In genomic region chr10:45144038-45144817, GRCm38 (mm10) we compare ENCODE assay signal across 16 mouse cellular contexts. TPM values are rescaled to one million over a fixed set of nuclear protein-coding genes. Genes with fewer than 3 reads are reported as not detected.
"Had no signal": no experiment of that assay in that cellular context is flagged by ENCODE, and none has a peak within 500 bp of the region (broad histone marks: within the 10 kb centered on the region; RNA-seq: fewer than 3 reads in every experiment).

No protein-coding gene starts in this region.

- H3K9me3 ChIP-seq: limb, embryonic 15.5 days; liver, embryonic 12.5 days; midbrain, embryonic 10.5 days; neural tube, embryonic 15.5 days had no signal

- ATAC-seq: liver, embryonic 12.5 days had no signal

- H3K27ac ChIP-seq: limb, embryonic 15.5 days; liver, embryonic 12.5 days; midbrain, embryonic 10.5 days; neural tube, embryonic 15.5 days had no signal

- DNase-seq: kidney, postnatal 25 days; layer of hippocampus, adult 9-11 months; layer of hippocampus, postnatal 36 days; lung, embryonic 14.5 days; lung, postnatal 10 days; lung, postnatal 4 days; midbrain, embryonic 14.5 days; right cerebral cortex, adult 18-20 months; right cerebral cortex, postnatal 25 days; thymus, postnatal 36 days had no signal

- H3K27me3 ChIP-seq: limb, embryonic 15.5 days; liver, embryonic 12.5 days; neural tube, embryonic 15.5 days had no signal

- H3K4me3 ChIP-seq: limb, embryonic 15.5 days; liver, embryonic 12.5 days; midbrain, embryonic 10.5 days; myocyte; neural tube, embryonic 15.5 days had no signal

- H3K9ac ChIP-seq: limb, embryonic 15.5 days; liver, embryonic 12.5 days; lung, embryonic 14.5 days; neural tube, embryonic 15.5 days had no signal

- H3K4me2 ChIP-seq: limb, embryonic 15.5 days; liver, embryonic 12.5 days; lung, embryonic 14.5 days; neural tube, embryonic 15.5 days had no signal

RNA-seq across cellular contexts. Expression of gene Popdc3, which starts 33.7 kb away (rescaled TPM):
- polyA plus RNA-seq: small intestine, adult 2 months had no signal
